Mouse (Mus musculus): ENCODE measurements at regions not wholly inside any gene's neighbourhood (a gene's known extent, or its start where the extent isn't known, plus 50 kb on each side); places are given as distances from the start of the nearest gene placed in this dataset.

DNA sequence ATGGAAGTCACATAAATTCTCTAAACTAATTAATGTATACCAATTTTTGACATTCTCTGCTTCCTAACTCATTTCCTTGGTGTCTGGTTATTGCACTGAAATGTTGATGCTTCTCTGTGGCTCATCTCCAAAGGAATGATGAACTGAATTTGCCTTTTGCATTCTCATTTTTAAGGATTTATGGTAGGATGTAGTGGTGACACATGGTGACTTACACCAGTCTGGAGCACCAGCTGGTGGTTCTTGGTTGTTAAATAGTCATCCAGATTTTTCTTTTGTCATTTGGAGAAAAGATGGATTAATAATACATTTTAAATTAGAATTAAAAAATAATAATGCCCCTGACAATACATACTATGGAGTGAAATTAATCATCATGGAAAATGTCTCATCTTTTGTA is 1097.2 kb upstream of the Epha7 start:
- Histone ChIP-seq H3K27me3 (no peaks in the 10 kb centered on the region), H3K9me3 (no peaks in the 10 kb centered on the region), H3K4me1 (no peaks in the 10 kb centered on the region), H3K4me2 (replicated peaks) (no peak overlapping the region), H3K9ac (replicated peaks) (no peak overlapping the region), H3K4me3 (no peak overlapping the region), H3K36me3 (no peaks in the 10 kb centered on the region), H3K27ac (replicated peaks) (no peak overlapping the region)
- no peak for ATAC-seq (ENCODE audit: low FRiP score, low read depth)

DNA sequence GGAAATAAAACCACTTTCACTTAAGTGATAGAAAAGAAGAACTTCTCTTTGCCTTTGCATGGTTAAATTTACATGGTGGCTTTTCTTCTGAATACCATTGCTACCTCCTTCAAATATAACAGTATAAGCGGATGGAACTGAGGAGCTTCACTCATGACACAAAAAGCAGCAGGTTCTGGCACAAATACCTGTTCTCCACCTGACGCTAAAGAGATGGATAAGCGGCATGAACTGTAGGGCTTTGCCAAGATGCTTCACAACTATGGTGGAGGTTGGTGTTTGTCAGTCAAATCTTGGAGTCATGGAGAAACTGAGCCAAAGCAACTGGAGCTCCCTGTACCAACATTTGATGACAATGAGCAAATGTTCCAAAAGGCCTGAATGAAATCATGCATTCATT is 1085.2 kb upstream of the Epha7 start:
- H3K9me3 ChIP-seq = no peaks in the 10 kb centered on the region
- WGBS = 96% methylated on average over 3 of the region's 3 CpGs
- no peak overlapping the region for H3K27ac ChIP-seq (replicated peaks)
- H3K4me3 ChIP-seq = no peak overlapping the region
- no peaks in the 10 kb centered on the region for H3K36me3 ChIP-seq
- H3K9ac ChIP-seq (replicated peaks) = no peak overlapping the region
- no peaks in the 10 kb centered on the region for H3K27me3 ChIP-seq
- no peak overlapping the region for H3K4me2 ChIP-seq (replicated peaks)
- no peaks in the 10 kb centered on the region for H3K4me1 ChIP-seq
- no peak for ATAC-seq (ENCODE audit: low FRiP score, low read depth)

DNA sequence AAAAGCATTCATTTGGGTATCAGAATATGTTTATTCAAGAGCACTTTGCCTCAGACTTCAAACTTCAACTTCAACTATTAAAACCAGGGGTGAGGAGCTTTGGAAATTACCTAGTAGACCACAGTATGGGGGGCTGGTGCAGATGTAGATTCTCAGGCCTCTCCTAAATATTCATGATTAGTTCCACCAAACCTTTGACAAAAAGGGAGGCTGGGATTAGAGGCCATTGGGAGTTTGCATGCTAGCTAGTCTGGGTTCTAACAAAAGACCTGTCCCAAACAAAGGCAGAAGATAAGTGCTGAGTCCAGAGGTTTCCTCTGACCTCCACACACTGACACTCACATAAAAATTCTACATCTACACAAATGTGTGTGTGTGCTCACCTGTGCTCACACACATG is 1078.8 kb upstream of the Epha7 start:
- no peaks in the 10 kb centered on the region for H3K9me3 ChIP-seq
- H3K27me3 ChIP-seq = no peaks in the 10 kb centered on the region
- H3K4me2 ChIP-seq (replicated peaks) = no peak overlapping the region
- H3K9ac ChIP-seq (replicated peaks) = no peak overlapping the region
- no peaks in the 10 kb centered on the region for H3K36me3 ChIP-seq
- H3K27ac ChIP-seq (replicated peaks) = no peak overlapping the region
- peak; percentile 52; the same call in 1 of the 2 replicates for ATAC-seq (ENCODE audit: low FRiP score, low read depth)
- no peaks in the 10 kb centered on the region; the same call in 1 of the 2 replicates for H3K4me1 ChIP-seq
- no peak overlapping the region for H3K4me3 ChIP-seq

DNA sequence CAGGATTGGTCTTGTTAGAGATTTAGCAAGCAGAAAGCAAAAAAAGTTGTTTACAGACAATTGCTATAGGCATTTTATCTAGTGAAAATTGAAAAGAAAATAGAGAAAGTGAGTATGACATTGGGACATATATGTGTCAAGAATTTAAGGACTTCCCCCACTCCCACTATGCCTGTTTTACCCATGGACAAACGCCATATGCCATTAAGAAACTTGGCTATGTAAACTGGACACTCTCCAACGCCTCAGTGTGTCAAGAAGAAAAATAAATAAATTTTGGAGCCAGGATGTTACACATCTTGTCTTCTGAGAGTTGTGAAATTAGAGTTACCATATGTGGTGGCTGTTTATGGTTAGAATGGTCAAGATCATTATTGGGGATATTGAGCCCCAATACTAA is 1031.1 kb upstream of the Epha7 start:
- no peak for ATAC-seq (ENCODE audit: low FRiP score, low read depth)
- Histone ChIP-seq H3K27me3 (peaks cover 19% of the 10 kb centered on the region), H3K36me3 (no peaks in the 10 kb centered on the region), H3K4me3 (no peak overlapping the region), H3K4me1 (no peaks in the 10 kb centered on the region), H3K4me2 (replicated peaks) (no peak overlapping the region), H3K9me3 (no peaks in the 10 kb centered on the region), H3K27ac (replicated peaks) (no peak overlapping the region), H3K9ac (replicated peaks) (no peak overlapping the region)
- 92% methylated on average over 2 of the region's 2 CpGs for WGBS

DNA sequence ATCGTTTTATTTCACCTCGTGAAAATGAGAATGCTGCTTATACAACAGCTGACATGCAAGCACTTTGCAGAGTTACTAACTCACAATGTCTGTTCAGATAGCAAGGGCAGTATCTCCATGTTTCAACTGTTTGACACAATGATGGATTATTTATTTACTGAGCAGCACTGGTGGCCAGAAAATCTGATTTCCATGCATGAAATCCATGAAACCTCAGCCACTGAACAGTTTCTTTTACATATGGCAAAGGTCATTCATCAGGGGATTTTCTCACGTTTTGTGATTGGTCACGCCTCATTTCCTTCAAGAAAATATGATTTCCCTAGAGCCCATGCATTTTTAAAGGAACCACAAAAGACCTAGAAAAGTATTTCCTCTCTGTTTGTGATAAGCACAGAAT is 1025.9 kb upstream of the Epha7 start:
- Histone ChIP-seq H3K4me2 (replicated peaks) (no peak overlapping the region), H3K4me3 (no peak overlapping the region), H3K36me3 (no peaks in the 10 kb centered on the region), H3K4me1 (peaks cover 3% of the 10 kb centered on the region; the same call in 1 of the 2 replicates), H3K9me3 (no peaks in the 10 kb centered on the region), H3K27ac (replicated peaks) (no peak overlapping the region), H3K9ac (replicated peaks) (no peak overlapping the region), H3K27me3 (peaks cover 36% of the 10 kb centered on the region)
- 30% methylated on average over 4 of the region's 4 CpGs for WGBS
- ATAC-seq (ENCODE audit: low FRiP score, low read depth) = peak; percentile 87

Data from midbrain, embryonic 12.5 days (tissue).